Mouse (Mus musculus) kidney, embryonic 14.5 days (tissue): Measurements from ENCODE around the gene Tmigd1. TPM values are rescaled to one million over a fixed set of nuclear protein-coding genes. Genes with fewer than 3 reads are reported as not detected.

ENCODE experiments used
- ATAC-seq: fragments of 200-750 bp; cut with Nextera tagmentation; 2 replicates; pipeline ENCODE4 v1.8.0; 2017; ENCODE audit warnings: moderate number of reproducible peaks, mild to moderate bottlenecking, moderate TSS enrichment, moderate library complexity; ENCODE audit not compliant: low FRiP score, low TSS enrichment
- H3K27ac ChIP-seq: fragments of 300-500 bp; sonication (generic); 2 replicates; pipeline ENCODE4 v1.5.1; 2014; ENCODE audit warnings: low read depth, mild to moderate bottlenecking, low read length, moderate library complexity, mixed read lengths
- H3K27me3 ChIP-seq: fragments of 300-500 bp; sonication (generic); 2 replicates; pipeline ENCODE4 v1.6.1; 2014; ENCODE audit warnings: mild to moderate bottlenecking, low read length; ENCODE audit not compliant: control insufficient read depth, insufficient read depth
- H3K36me3 ChIP-seq: fragments of 300-500 bp; sonication (generic); 2 replicates; pipeline ENCODE4 v1.6.1; 2014; ENCODE audit warnings: low read length, mixed read lengths; ENCODE audit not compliant: control insufficient read depth, insufficient read depth
- H3K4me1 ChIP-seq: fragments of 300-500 bp; sonication (generic); 2 replicates; pipeline ENCODE4 v1.6.1; 2014; ENCODE audit warnings: low read length, mixed read lengths; ENCODE audit not compliant: control insufficient read depth, insufficient read depth
- H3K4me2 ChIP-seq: fragments of 300-500 bp; sonication (generic); replicated peaks from 2 replicates; pipeline ENCODE4 v1.6.1; 2014; ENCODE audit warnings: low read depth, mild to moderate bottlenecking, low read length
- H3K4me3 ChIP-seq: fragments of 300-500 bp; sonication (generic); 2 replicates; pipeline ENCODE4 v1.5.1; 2014; ENCODE audit warnings: mild to moderate bottlenecking, low read length
- H3K9ac ChIP-seq: fragments of 300-500 bp; sonication (generic); 2 replicates; pipeline ENCODE4 v1.6.1; 2014; ENCODE audit warnings: low read depth, mild to moderate bottlenecking, low read length, moderate library complexity
- H3K9me3 ChIP-seq: fragments of 300-500 bp; sonication (generic); 2 replicates; pipeline ENCODE4 v1.6.1; 2016; ENCODE audit warnings: low read length; ENCODE audit not compliant: control insufficient read depth
- WGBS: fragments of 180-500 bp; shearing (Covaris S2); extraction: QIAGEN DNeasy Blood & Tissue Kit; methylation state at CpG from one replicate; pipeline ENCODE4 v1.1.7; 2014; 5-methylcytosine and 5-hydroxymethylcytosine counted together
- polyA plus RNA-seq: library from polyadenylated mRNA; unstranded; fragments of >200 nt; fragmentation: Nextera tagmentation; extraction: Ambion mirVana; gene quantifications from 2 replicates; pipeline ENCODE4 v1.2.1, GENCODE M21; 2014

Tmigd1 gene
- polyA plus RNA-seq, 1 experiment from 2014 or later, result 0.89 TPM

DNA sequence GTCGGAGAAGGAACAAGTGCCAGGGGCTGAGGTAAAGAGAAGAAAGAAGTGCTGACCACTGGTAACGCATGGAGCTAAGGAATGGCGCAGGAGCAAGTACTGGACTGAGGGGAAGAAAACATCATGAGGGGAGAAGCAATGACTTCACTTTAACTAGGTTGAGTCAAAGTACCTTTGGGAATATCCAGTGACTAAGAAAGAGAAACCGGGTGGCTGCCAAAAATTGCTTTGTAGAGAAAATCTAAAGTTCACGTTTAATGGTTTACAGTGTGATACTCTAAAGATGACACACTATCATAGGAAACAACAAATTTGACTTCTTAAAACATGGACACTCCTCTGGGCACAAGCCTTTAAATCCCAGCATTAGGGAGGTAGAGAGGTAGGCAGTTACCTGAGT is 28.1 kb upstream of the Tmigd1 start:
- 88% methylated on average over 5 of the region's 5 CpGs for WGBS
- Histone ChIP-seq H3K9ac (no peak overlapping the region), H3K9me3 (no peaks in the 10 kb centered on the region), H3K4me3 (no peak overlapping the region), H3K4me1 (no peaks in the 10 kb centered on the region), H3K36me3 (no peaks in the 10 kb centered on the region), H3K27ac (no peak overlapping the region), H3K4me2 (no peak overlapping the region), H3K27me3 (no peaks in the 10 kb centered on the region)
- ATAC-seq, result no peak

DNA sequence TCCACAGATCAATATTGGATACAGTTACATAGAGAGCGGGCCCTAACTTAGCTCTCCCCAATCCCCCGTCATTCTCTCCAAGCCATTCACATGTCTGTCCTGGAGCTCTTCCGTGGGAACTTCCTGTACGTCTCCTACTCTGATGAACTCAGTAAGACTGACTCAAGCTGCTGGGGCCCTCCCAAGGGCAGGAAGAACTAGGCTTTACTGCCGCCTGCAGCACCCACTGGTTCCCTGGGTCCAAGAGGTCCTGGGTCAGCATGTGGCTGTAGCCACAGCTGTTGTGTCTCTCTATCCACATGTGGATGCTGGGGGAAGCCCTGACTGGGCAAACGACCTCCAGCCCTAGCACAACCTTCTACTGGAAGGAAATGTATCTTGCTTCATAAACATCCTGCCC is 27.2 kb upstream of the Tmigd1 start:
- no peak for ATAC-seq
- Histone ChIP-seq H3K9ac (no peak overlapping the region), H3K27me3 (no peaks in the 10 kb centered on the region), H3K4me1 (no peaks in the 10 kb centered on the region), H3K9me3 (no peaks in the 10 kb centered on the region), H3K4me3 (no peak overlapping the region), H3K27ac (no peak overlapping the region), H3K4me2 (no peak overlapping the region), H3K36me3 (no peaks in the 10 kb centered on the region)
- 56% methylated on average over 6 of the region's 6 CpGs for WGBS

- Histone ChIP-seq H3K4me3 (no peak overlapping the region), H3K4me1 (no peaks in the 10 kb centered on the region), H3K4me2 (no peak overlapping the region), H3K27ac (no peak overlapping the region), H3K36me3 (no peaks in the 10 kb centered on the region), H3K9ac (no peak overlapping the region), H3K9me3 (no peaks in the 10 kb centered on the region), H3K27me3 (no peaks in the 10 kb centered on the region)
- ATAC-seq, result no peak
- 83% methylated on average over 5 of the region's 5 CpGs for WGBS
These were observed 22.1 kb upstream of the Tmigd1 start for GRCm38 (mm10) chr11:76879816-76880215.

DNA sequence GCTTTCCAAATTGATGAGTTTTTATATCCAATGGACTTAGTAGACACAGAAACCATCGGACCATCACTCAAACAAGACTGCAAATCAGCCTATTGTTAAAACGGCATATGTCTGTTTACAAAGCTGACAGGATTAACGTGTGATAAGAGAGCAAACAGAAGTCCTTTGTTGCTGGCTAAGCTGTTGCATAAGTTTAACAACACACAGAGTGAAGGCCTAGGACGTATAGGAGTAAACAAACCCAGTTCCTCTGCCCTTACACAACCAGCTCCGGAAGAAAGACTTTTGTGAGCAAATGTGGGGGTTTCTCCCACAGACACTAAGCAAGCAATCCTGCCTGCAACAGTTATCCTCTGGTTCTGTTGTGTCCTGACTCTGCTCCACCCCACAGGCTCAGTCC is 17.5 kb upstream of the Tmigd1 start:
- no peaks in the 10 kb centered on the region; the same call in 1 of the 2 replicates for H3K4me1 ChIP-seq
- H3K9ac ChIP-seq, result no peak overlapping the region
- H3K9me3 ChIP-seq, result no peaks in the 10 kb centered on the region
- no peak overlapping the region for H3K4me3 ChIP-seq
- no peaks in the 10 kb centered on the region for H3K27me3 ChIP-seq
- WGBS, result 49% methylated on average over 5 of the region's 5 CpGs
- no peaks in the 10 kb centered on the region for H3K36me3 ChIP-seq
- H3K27ac ChIP-seq, result no peak overlapping the region
- ATAC-seq, result no peak
- no peak overlapping the region for H3K4me2 ChIP-seq

GRCm38 (mm10) chr11:76889339-76890164 is 12.4 kb upstream of the Tmigd1 start:
- H3K4me3 ChIP-seq, result no peak overlapping the region
- no peaks in the 10 kb centered on the region for H3K9me3 ChIP-seq
- H3K27ac ChIP-seq, result peak overlapping the region; percentile 47; the same call in 1 of the 2 replicates
- ATAC-seq, result no peak
- 0 out of 2 replicates have a peak overlapping the region, but pooled peaks have one; percentile 12 for H3K4me2 ChIP-seq
- no peaks in the 10 kb centered on the region for H3K27me3 ChIP-seq
- H3K4me1 ChIP-seq, result peaks cover 18% of the 10 kb centered on the region
- WGBS, result 46% methylated on average over 10 of the region's 10 CpGs
- no peak overlapping the region for H3K9ac ChIP-seq
- no peaks in the 10 kb centered on the region for H3K36me3 ChIP-seq

DNA sequence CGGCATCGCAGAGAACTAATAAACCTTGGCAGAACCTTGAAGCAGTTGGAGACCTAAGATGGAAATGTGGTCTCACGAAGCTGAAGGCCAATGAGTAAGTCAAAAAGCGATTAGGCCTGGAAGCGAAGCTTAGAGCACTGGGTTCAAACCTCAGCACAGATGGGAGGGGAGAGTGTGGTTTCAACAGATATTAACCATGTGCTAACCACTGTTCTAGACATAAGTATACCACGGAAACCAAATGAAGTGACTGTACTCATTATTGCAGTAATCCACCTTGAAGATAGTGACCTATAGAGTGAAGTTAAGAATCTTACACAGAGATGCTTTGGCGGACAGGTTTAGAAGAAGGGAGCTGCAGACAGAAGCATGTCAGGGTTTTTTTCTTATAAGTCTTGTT is 10.8 kb upstream of the Tmigd1 start:
- no peak for ATAC-seq

DNA sequence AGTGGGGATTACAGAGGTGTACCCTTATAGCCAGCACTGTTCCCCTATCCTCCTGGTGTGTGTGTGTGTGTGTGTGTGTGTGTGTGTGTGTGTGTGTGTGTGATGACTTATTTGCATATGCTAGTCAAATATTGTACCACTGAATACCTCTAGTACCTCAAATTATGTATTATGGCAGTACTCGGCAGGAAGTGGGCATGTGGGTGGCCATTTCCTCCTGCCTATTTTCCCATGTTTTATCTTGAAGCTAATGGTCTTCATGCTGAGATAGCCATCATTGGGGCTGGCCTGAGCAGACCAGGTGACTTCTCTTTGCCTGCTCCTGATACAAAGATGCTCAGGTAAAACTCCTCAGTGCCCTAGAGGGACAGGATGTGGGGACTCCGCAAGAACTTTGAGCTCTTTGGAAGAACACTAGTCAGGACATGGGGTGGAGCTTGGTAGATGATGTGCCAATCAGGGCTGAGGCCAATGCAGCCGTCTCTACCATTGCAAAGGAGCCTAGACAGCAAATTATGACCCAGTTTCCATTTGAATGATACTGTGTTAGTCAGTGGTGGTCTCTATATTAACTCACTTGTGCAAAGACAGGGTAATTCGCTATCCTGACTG is 10.1 kb upstream of the Tmigd1 start:
- Histone ChIP-seq H3K27me3 (no peaks in the 10 kb centered on the region), H3K4me2 (no peak overlapping the region), H3K9me3 (no peaks in the 10 kb centered on the region), H3K4me1 (peaks cover 31% of the 10 kb centered on the region), H3K36me3 (no peaks in the 10 kb centered on the region), H3K9ac (no peak overlapping the region), H3K4me3 (no peak overlapping the region), H3K27ac (no peak overlapping the region)
- 83% methylated on average over 4 of the region's 4 CpGs for WGBS
- no peak for ATAC-seq

More for the DNA sequence above, 10.8 kb upstream of the Tmigd1 start:
- Histone ChIP-seq H3K9ac (no peak overlapping the region), H3K4me1 (peaks cover 25% of the 10 kb centered on the region), H3K27me3 (no peaks in the 10 kb centered on the region), H3K4me2 (no peak overlapping the region), H3K27ac (no peak overlapping the region), H3K36me3 (no peaks in the 10 kb centered on the region), H3K4me3 (no peak overlapping the region), H3K9me3 (no peaks in the 10 kb centered on the region)
- WGBS, result 91% methylated on average over 7 of the region's 7 CpGs

DNA sequence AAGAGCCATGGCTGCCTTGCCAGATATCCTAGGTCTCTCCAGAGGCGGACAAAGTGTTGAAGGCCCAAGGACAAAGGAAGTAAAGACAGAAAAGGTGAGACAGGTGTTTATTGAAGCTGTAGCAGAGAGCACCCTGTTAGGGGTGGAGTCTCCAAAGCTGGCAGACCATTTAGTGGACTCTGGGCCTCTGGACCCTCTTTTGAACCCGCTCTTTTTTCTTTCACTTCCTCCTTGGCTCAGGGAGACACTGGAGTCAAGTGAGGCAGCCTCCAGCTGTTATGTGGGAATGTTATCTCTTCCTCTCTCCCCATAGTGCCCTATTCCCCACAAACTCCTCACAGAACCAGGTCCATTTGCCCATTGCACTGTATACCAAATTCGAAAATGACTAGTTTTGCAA is 9.0 kb upstream of the Tmigd1 start:
- Histone ChIP-seq H3K27ac (peak overlapping the region; percentile 73; the same call in 1 of the 2 replicates), H3K9me3 (no peaks in the 10 kb centered on the region), H3K4me1 (peaks cover 37% of the 10 kb centered on the region), H3K27me3 (no peaks in the 10 kb centered on the region), H3K9ac (no peak overlapping the region), H3K36me3 (no peaks in the 10 kb centered on the region), H3K4me2 (no peak overlapping the region), H3K4me3 (no peak overlapping the region)
- ATAC-seq, result no peak
- WGBS, result 84% methylated on average over 3 of the region's 3 CpGs

- no peak overlapping the region for H3K4me3 ChIP-seq
- peak overlapping the region; percentile 73 for H3K27ac ChIP-seq
- 5% methylated on average over 4 of the region's 4 CpGs for WGBS
- peaks cover 40% of the 10 kb centered on the region for H3K4me1 ChIP-seq
- ATAC-seq, result peak; percentile 67
- H3K27me3 ChIP-seq, result no peaks in the 10 kb centered on the region
- H3K9me3 ChIP-seq, result no peaks in the 10 kb centered on the region
- no peak overlapping the region; the same call in 1 of the 2 replicates for H3K4me2 ChIP-seq
- 0 out of 2 replicates have a peak overlapping the region, but pooled peaks have one; percentile 7 for H3K9ac ChIP-seq
- H3K36me3 ChIP-seq, result no peaks in the 10 kb centered on the region
These were observed 8.4 kb upstream of the Tmigd1 start for GRCm38 (mm10) chr11:76893570-76893969.
